Mouse (Mus musculus) liver, postnatal 0 days (tissue): ENCODE results near the gene Stra6.

ENCODE experiments used
- CTCF ChIP-seq: sonication (generic); IDR thresholded peaks from 2 replicates; pipeline ENCODE4 v1.5.1; 2016; ENCODE audit warnings: antibody characterized with exemption, low read depth
- EP300 ChIP-seq: IDR thresholded peaks from 2 replicates; pipeline ENCODE4 v1.6.1; 2016; ENCODE audit warnings: antibody characterized with exemption, low read depth, mild to moderate bottlenecking

GRCm38 (mm10) chr9:58053544-58053943 lies 10.0 kb upstream of the Stra6 start:
- TF ChIP-seq CTCF (no peak), EP300 (no peak)
